Mouse (Mus musculus): ENCODE data around the gene Fam169b. TPM values are rescaled to one million over a fixed set of nuclear protein-coding genes. Genes with fewer than 3 reads are reported as not detected.
"Not testable (repeated sequence)": the region's sequence is repeated elsewhere in the genome, so short reads cannot be mapped to it uniquely, and the experiment has no call there.

Fam169b gene
- polyA plus RNA-seq, 1 experiment, result 0.13 TPM

DNA sequence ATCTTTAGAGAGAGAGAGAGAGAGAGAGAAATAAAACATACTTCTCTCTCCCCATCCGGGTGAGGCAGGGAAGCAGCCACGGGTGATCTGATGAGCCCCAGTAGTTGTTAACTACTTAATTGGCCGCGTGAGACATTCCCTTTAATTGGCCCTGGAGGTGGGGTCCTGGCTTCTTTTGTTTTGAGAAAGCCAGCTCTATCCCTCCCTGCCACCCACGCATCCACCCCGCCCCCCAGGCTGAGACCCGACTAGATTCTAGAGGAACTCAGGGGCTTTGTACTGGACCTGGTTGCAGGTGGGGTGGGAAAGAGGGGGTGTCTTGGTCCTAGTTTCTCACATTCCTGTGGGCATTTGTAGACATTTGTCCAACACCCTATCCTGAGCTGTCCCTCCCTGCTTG lies 8.2 kb upstream of the Fam169b start:
- H3K27ac ChIP-seq (ENCODE audit: insufficient read depth, low read length), result no peak overlapping the region
- H3K4me3 ChIP-seq (replicated peaks; ENCODE audit: insufficient read depth, low read depth, low read length), result no peak overlapping the region
- H3K27me3 ChIP-seq (ENCODE audit: control insufficient read depth, insufficient read depth, low read length), result no peaks in the 10 kb centered on the region
- WGBS, result 44% methylated on average over 7 of the region's 7 CpGs
- no peak for TF ChIP-seq POLR2A (IDR thresholded peaks at IDR 0.05; ENCODE audit: borderline replicate concordance, insufficient read depth, low read length)
- TF ChIP-seq CTCF (IDR thresholded peaks at IDR 0.05; ENCODE audit: borderline replicate concordance, insufficient read depth, low read depth, low read length), result no peak
- no peak for DNase-seq
- peaks cover 4% of the 10 kb centered on the region; the same call in 1 of the 2 replicates for H3K4me1 ChIP-seq (ENCODE audit: control insufficient read depth, insufficient read depth, low read length)

DNA sequence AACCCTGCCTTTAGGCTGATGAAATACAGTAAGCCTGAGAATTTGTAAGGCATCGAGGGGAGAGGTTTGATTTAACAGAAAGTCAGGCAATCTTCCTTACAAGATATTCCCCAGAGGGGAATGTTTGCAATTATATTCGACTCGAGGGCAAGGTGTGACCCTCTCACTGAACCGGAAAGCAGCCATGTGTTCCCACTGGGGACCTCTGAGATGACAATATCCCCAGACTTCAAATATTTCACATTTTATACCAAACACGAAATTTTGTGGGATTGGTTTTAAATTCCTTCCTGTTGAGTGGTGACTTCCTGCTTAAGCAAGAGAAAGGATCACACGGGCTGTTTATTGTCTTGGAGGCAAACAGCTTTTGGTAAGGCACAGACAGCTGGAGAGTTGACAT lies 6.9 kb upstream of the Fam169b start:
- Histone ChIP-seq H3K4me3 (replicated peaks; ENCODE audit: insufficient read depth, low read depth, low read length) (no peak overlapping the region), H3K4me1 (ENCODE audit: control insufficient read depth, insufficient read depth, low read length) (peaks cover 4% of the 10 kb centered on the region; the same call in 1 of the 2 replicates), H3K27ac (ENCODE audit: insufficient read depth, low read length) (no peak overlapping the region), H3K27me3 (ENCODE audit: control insufficient read depth, insufficient read depth, low read length) (no peaks in the 10 kb centered on the region)
- TF ChIP-seq POLR2A (IDR thresholded peaks at IDR 0.05; ENCODE audit: borderline replicate concordance, insufficient read depth, low read length), result no peak
- TF ChIP-seq CTCF (IDR thresholded peaks at IDR 0.05; ENCODE audit: borderline replicate concordance, insufficient read depth, low read depth, low read length), result no peak
- 25% methylated on average over 6 of the region's 6 CpGs for WGBS
- no peak for DNase-seq

DNA sequence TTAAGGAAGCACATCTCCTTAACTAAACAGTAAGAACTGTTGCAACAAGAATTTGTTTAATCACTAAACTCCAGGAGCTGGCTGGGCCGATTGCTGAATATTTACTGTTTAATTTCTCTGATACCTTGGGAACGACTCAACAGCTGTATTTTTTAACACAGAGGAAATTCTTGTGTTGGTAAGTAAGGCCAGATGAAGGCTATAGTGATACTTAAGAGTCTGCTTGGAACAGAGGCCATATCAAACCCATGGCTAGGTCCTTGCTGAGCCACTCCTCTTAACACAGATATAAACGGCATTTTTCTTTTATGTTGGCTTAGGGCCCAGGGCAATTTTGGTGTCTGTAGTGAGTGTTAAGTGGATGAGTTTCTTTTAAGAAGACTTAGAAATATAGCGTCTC lies 3.1 kb upstream of the Fam169b start:
- H3K27me3 ChIP-seq (ENCODE audit: control insufficient read depth, insufficient read depth, low read length), result no peaks in the 10 kb centered on the region
- no peaks in the 10 kb centered on the region for H3K4me1 ChIP-seq (ENCODE audit: control insufficient read depth, insufficient read depth, low read length)
- no peak overlapping the region for H3K27ac ChIP-seq (ENCODE audit: insufficient read depth, low read length)
- TF ChIP-seq CTCF (IDR thresholded peaks at IDR 0.05; ENCODE audit: borderline replicate concordance, insufficient read depth, low read depth, low read length) (no peak), POLR2A (IDR thresholded peaks at IDR 0.05; ENCODE audit: borderline replicate concordance, insufficient read depth, low read length) (no peak)
- 74% methylated on average over 4 of the region's 4 CpGs for WGBS
- H3K4me3 ChIP-seq (replicated peaks; ENCODE audit: insufficient read depth, low read depth, low read length), result no peak overlapping the region
- no peak for DNase-seq

DNA sequence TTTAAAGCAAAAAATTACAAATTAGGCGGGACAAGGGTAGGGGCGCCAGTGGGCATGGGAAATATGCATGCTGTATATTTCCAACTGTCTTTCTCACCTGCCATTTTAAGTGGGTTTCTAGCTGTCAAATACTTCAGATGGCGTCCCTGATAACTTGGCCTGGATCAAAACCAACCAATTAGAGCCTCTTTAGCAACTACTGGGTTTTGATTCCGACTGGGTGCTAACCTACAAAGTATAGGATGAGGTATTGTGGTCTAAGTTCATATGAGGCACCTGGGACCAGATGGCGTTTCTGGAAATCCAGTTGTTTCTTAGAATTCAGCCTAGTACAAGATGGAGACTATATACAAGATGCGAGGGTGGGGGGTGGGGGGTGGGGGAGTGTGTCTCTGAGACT lies 1.8 kb upstream of the Fam169b start:
- no peak for DNase-seq
- Histone ChIP-seq H3K4me3 (replicated peaks; ENCODE audit: insufficient read depth, low read depth, low read length) (no peak overlapping the region), H3K27ac (ENCODE audit: insufficient read depth, low read length) (no peak overlapping the region), H3K27me3 (ENCODE audit: control insufficient read depth, insufficient read depth, low read length) (no peaks in the 10 kb centered on the region), H3K4me1 (ENCODE audit: control insufficient read depth, insufficient read depth, low read length) (0 out of 2 replicates have a peak, but pooled peaks cover 3% of the 10 kb centered on the region)
- TF ChIP-seq POLR2A (IDR thresholded peaks at IDR 0.05; ENCODE audit: borderline replicate concordance, insufficient read depth, low read length), result no peak
- TF ChIP-seq CTCF (IDR thresholded peaks at IDR 0.05; ENCODE audit: borderline replicate concordance, insufficient read depth, low read depth, low read length), result no peak
- 94% methylated on average over 6 of the region's 6 CpGs for WGBS

DNA sequence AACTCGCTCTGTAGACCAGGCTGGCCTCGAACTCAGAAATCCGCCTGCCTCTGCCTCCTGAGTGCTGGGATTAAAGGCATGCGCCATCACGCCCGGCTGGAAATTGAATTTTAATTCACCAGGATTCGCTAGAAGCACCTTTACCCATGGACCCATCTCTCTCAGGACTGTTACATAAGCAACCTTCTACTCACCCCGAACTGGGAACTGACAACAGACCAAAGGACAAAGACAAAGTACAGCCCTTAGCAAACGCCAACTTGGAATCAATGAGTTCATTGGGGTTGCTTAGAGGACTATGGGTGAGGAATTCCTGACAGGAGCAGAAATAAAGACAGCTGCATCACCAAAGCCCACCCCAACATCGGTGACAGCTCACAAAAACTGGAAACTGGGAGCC lies 1.0 kb upstream of the Fam169b start:
- 90% methylated on average over 10 of the region's 10 CpGs for WGBS
- Histone ChIP-seq H3K4me3 (replicated peaks; ENCODE audit: insufficient read depth, low read depth, low read length) (no peak overlapping the region), H3K27ac (ENCODE audit: insufficient read depth, low read length) (no peak overlapping the region), H3K4me1 (ENCODE audit: control insufficient read depth, insufficient read depth, low read length) (0 out of 2 replicates have a peak, but pooled peaks cover 8% of the 10 kb centered on the region), H3K27me3 (ENCODE audit: control insufficient read depth, insufficient read depth, low read length) (no peaks in the 10 kb centered on the region)
- no peak for DNase-seq
- TF ChIP-seq CTCF (IDR thresholded peaks at IDR 0.05; ENCODE audit: borderline replicate concordance, insufficient read depth, low read depth, low read length), result no peak
- TF ChIP-seq POLR2A (IDR thresholded peaks at IDR 0.05; ENCODE audit: borderline replicate concordance, insufficient read depth, low read length), result no peak

DNA sequence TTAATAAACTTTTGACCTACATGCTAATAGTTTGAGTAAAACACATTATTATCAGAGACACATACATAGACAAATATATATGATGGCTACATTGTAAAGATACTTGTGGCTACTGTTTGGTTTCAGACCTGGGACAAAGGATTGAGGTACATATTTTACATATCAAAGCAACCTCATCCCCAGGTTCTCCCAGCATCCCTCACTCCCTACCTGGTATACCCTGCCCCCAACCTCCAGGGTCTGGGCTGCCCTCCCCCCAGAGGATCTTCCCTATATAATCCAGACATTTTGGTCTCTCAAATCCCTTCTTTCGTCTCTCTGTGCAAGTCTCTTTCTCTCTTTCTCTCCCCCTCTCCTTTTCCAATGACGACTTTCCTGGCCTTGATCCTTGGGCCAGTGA lies 579 bp downstream of the Fam169b start:
- WGBS, result 93% methylated on average over 2 of the region's 2 CpGs
- no peak for DNase-seq
- Histone ChIP-seq H3K27ac (ENCODE audit: insufficient read depth, low read length) (no peak overlapping the region), H3K27me3 (ENCODE audit: control insufficient read depth, insufficient read depth, low read length) (no peaks in the 10 kb centered on the region), H3K4me3 (replicated peaks; ENCODE audit: insufficient read depth, low read depth, low read length) (no peak overlapping the region), H3K4me1 (ENCODE audit: control insufficient read depth, insufficient read depth, low read length) (0 out of 2 replicates have a peak, but pooled peaks cover 8% of the 10 kb centered on the region)
- no peak for TF ChIP-seq POLR2A (IDR thresholded peaks at IDR 0.05; ENCODE audit: borderline replicate concordance, insufficient read depth, low read length)
- no peak for TF ChIP-seq CTCF (IDR thresholded peaks at IDR 0.05; ENCODE audit: borderline replicate concordance, insufficient read depth, low read depth, low read length)

DNA sequence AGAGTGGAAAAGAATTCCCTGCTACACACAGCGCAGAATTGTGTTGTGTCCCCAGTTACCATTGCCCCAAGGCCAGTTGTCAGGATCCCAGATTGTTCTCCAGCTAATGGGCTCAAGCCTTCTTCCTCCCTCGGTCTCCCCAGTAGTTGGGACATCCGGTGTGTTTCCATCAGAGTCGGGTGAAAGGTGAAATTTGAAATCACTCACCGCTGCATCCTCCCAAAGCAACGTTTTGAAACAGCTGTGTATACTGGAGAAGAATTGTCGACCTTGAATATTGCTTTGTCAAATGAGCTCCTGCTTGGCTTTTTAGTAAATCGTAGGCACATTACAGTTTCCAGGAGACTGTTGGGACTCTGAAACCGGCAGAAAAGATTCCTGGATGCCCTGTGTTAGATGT lies 1.3 kb downstream of the Fam169b start:
- WGBS, result 73% methylated on average over 9 of the region's 9 CpGs
- no peaks in the 10 kb centered on the region for H3K27me3 ChIP-seq (ENCODE audit: control insufficient read depth, insufficient read depth, low read length)
- H3K4me3 ChIP-seq (replicated peaks; ENCODE audit: insufficient read depth, low read depth, low read length), result no peak overlapping the region
- 0 out of 2 replicates have a peak, but pooled peaks cover 8% of the 10 kb centered on the region for H3K4me1 ChIP-seq (ENCODE audit: control insufficient read depth, insufficient read depth, low read length)
- no peak overlapping the region for H3K27ac ChIP-seq (ENCODE audit: insufficient read depth, low read length)
- TF ChIP-seq CTCF (IDR thresholded peaks at IDR 0.05; ENCODE audit: borderline replicate concordance, insufficient read depth, low read depth, low read length) (no peak), POLR2A (IDR thresholded peaks at IDR 0.05; ENCODE audit: borderline replicate concordance, insufficient read depth, low read length) (no peak)
- DNase-seq, result no peak

DNA sequence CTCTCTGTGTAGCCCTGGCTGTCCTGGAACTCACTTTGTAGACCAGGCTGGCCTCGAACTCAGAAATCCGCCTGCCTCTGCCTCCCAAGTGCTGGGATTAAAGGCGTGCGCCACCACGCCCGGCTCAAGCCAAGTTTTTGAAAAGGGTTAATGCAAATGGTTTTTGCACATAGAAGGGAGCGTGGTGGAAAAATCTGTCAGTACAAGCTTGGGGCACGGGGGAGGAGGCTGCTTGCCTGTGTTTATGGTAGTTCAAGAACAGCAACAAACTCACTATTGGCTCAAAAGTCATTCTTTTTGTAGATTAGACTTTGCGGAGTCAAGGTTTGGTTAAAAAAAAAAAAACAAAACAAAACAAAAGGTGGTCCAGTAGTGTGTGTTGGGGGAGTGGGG lies 1.8 kb downstream of the Fam169b start:
- not testable (repeated sequence) for H3K4me3 ChIP-seq (replicated peaks; ENCODE audit: insufficient read depth, low read depth, low read length); H3K4me1 ChIP-seq (ENCODE audit: control insufficient read depth, insufficient read depth, low read length); H3K27me3 ChIP-seq (ENCODE audit: control insufficient read depth, insufficient read depth, low read length); H3K27ac ChIP-seq (ENCODE audit: insufficient read depth, low read length); DNase-seq
- WGBS, result 77% methylated on average over 9 of the region's 9 CpGs
